Mouse (Mus musculus): Measurements from ENCODE around the gene Pon3. TPM values are rescaled to one million over a fixed set of nuclear protein-coding genes. Genes with fewer than 3 reads are reported as not detected.

Pon3 gene
- polyA plus RNA-seq, 2 experiments, result 7.2 to 7.3 TPM

- Histone ChIP-seq H3K36me3 (ENCODE audit: control insufficient read depth, insufficient read depth, low read length) (no peaks in the 10 kb centered on the region), H3K4me3 (replicated peaks; ENCODE audit: low read length) (no peak overlapping the region), H3K27me3 (ENCODE audit: control insufficient read depth, insufficient read depth, low read length) (no peaks in the 10 kb centered on the region), H3K9ac (ENCODE audit: low read depth, low read length, severe bottlenecking) (no peak overlapping the region), H3K27ac (replicated peaks; ENCODE audit: low read depth, low read length) (no peak overlapping the region), H3K4me1 (ENCODE audit: control insufficient read depth, insufficient read depth, low read length) (0 out of 2 replicates have a peak, but pooled peaks cover 9% of the 10 kb centered on the region), H3K9me3 (ENCODE audit: control insufficient read depth, low read length) (no peaks in the 10 kb centered on the region), H3K4me2 (replicated peaks; ENCODE audit: low read depth, low read length, severe bottlenecking) (no peak overlapping the region)
- TF ChIP-seq POLR2A (IDR thresholded peaks at IDR 0.05; ENCODE audit: borderline replicate concordance, extremely low read depth, insufficient read depth, insufficient read length), result no peak
- DNase-seq (ENCODE audit: low spot score), result no peak
- 83% methylated on average over 4 of the region's 4 CpGs for WGBS
- no peak for ATAC-seq (ENCODE audit: low FRiP score, low read depth)
Observed at GRCm38 (mm10) chr6:5190761-5191160, 65.3 kb downstream of the Pon3 start.

- WGBS, result 62% methylated on average over 4 of the region's 4 CpGs
- Histone ChIP-seq H3K27me3 (ENCODE audit: control insufficient read depth, insufficient read depth, low read length) (no peaks in the 10 kb centered on the region), H3K36me3 (ENCODE audit: control insufficient read depth, insufficient read depth, low read length) (no peaks in the 10 kb centered on the region), H3K9me3 (ENCODE audit: control insufficient read depth, low read length) (no peaks in the 10 kb centered on the region), H3K9ac (ENCODE audit: low read depth, low read length, severe bottlenecking) (no peak overlapping the region), H3K4me3 (replicated peaks; ENCODE audit: low read length) (no peak overlapping the region), H3K27ac (replicated peaks; ENCODE audit: low read depth, low read length) (no peak overlapping the region), H3K4me1 (ENCODE audit: control insufficient read depth, insufficient read depth, low read length) (0 out of 2 replicates have a peak, but pooled peaks cover 9% of the 10 kb centered on the region), H3K4me2 (replicated peaks; ENCODE audit: low read depth, low read length, severe bottlenecking) (no peak overlapping the region)
- ATAC-seq (ENCODE audit: low FRiP score, low read depth) (no peak), DNase-seq (ENCODE audit: low spot score) (no peak)
- no peak for TF ChIP-seq POLR2A (IDR thresholded peaks at IDR 0.05; ENCODE audit: borderline replicate concordance, extremely low read depth, insufficient read depth, insufficient read length)
Observed at GRCm38 (mm10) chr6:5189507-5189906, 66.6 kb downstream of the Pon3 start.

DNA sequence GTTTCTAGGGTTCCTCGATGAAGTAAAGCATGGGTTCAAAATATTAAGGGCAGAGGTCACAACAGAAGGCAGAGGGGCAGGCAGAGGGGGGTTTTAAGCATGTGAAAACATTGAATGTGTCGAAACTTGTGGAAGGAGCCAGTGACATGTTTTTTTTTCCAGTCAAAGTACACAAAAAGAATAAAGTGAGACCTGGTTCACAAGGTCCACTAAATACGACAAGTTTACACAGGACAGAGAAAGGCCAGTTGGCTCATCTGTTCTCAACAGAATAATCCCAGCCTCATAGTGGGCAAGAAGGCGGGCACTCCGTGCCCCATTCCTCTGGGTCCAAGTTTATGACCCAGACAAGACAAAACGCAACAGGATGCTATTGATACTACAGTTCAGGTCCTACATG lies 67.1 kb downstream of the Pon3 start:
- WGBS, result 72% methylated on average over 6 of the region's 6 CpGs
- Histone ChIP-seq H3K36me3 (ENCODE audit: control insufficient read depth, insufficient read depth, low read length) (no peaks in the 10 kb centered on the region), H3K9me3 (ENCODE audit: control insufficient read depth, low read length) (no peaks in the 10 kb centered on the region), H3K4me1 (ENCODE audit: control insufficient read depth, insufficient read depth, low read length) (0 out of 2 replicates have a peak, but pooled peaks cover 9% of the 10 kb centered on the region), H3K4me2 (replicated peaks; ENCODE audit: low read depth, low read length, severe bottlenecking) (no peak overlapping the region), H3K4me3 (replicated peaks; ENCODE audit: low read length) (no peak overlapping the region), H3K27me3 (ENCODE audit: control insufficient read depth, insufficient read depth, low read length) (no peaks in the 10 kb centered on the region), H3K27ac (replicated peaks; ENCODE audit: low read depth, low read length) (no peak overlapping the region), H3K9ac (ENCODE audit: low read depth, low read length, severe bottlenecking) (no peak overlapping the region)
- ATAC-seq (ENCODE audit: low FRiP score, low read depth) (no peak), DNase-seq (ENCODE audit: low spot score) (no peak)
- no peak for TF ChIP-seq POLR2A (IDR thresholded peaks at IDR 0.05; ENCODE audit: borderline replicate concordance, extremely low read depth, insufficient read depth, insufficient read length)

DNA sequence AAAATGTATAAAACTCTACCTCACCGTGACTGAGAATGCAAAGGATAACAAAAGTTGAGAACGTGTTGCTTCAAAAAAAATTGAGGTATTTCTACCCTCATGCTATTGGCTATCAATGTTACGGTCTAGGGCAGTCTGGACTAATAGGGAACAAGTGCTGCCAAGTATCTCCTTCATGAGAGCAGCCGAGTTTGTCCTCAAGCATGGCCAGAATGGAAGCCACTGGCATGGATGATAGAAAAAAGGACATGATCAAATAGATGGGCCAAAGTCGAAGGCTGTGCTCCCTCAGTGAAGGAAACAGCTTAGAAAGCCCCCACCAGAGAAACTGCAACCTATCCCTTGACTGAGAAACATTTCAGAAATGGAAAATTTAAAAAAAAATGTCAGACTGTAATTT lies 68.0 kb downstream of the Pon3 start:
- no peaks in the 10 kb centered on the region for H3K36me3 ChIP-seq (ENCODE audit: control insufficient read depth, insufficient read depth, low read length)
- no peak overlapping the region for H3K4me3 ChIP-seq (replicated peaks; ENCODE audit: low read length)
- DNase-seq (ENCODE audit: low spot score) (no peak), ATAC-seq (ENCODE audit: low FRiP score, low read depth) (no peak)
- no peaks in the 10 kb centered on the region for H3K27me3 ChIP-seq (ENCODE audit: control insufficient read depth, insufficient read depth, low read length)
- TF ChIP-seq POLR2A (IDR thresholded peaks at IDR 0.05; ENCODE audit: borderline replicate concordance, extremely low read depth, insufficient read depth, insufficient read length), result no peak
- H3K4me1 ChIP-seq (ENCODE audit: control insufficient read depth, insufficient read depth, low read length), result 0 out of 2 replicates have a peak, but pooled peaks cover 9% of the 10 kb centered on the region
- no peaks in the 10 kb centered on the region for H3K9me3 ChIP-seq (ENCODE audit: control insufficient read depth, low read length)
- no peak overlapping the region for H3K27ac ChIP-seq (replicated peaks; ENCODE audit: low read depth, low read length)
- H3K4me2 ChIP-seq (replicated peaks; ENCODE audit: low read depth, low read length, severe bottlenecking), result no peak overlapping the region
- H3K9ac ChIP-seq (ENCODE audit: low read depth, low read length, severe bottlenecking), result no peak overlapping the region
- WGBS, result 65% methylated on average over 5 of the region's 5 CpGs

DNA sequence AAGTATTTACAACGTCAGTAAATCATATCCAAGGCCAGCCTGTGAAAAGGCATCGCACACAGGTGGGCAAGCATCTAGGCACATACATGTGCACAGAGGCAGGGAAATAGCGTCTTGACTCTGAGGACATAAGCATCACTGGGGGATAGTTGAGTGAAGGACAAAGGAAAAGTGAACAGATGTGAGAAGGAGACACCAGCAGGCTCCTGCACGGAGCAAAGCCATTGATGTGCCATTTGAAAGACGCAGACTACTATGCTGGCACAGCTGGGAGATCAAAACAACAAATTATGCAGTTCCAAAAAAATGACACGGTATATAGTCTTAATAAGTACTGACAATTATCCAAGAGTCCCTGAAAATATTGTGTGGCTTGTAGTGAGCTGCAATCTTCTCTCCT lies 68.5 kb downstream of the Pon3 start:
- 0 out of 2 replicates have a peak, but pooled peaks cover 9% of the 10 kb centered on the region for H3K4me1 ChIP-seq (ENCODE audit: control insufficient read depth, insufficient read depth, low read length)
- 45% methylated on average over 6 of the region's 6 CpGs for whole genome bisulfite sequencing
- no peaks in the 10 kb centered on the region for H3K36me3 ChIP-seq (ENCODE audit: control insufficient read depth, insufficient read depth, low read length)
- no peak overlapping the region for H3K27ac ChIP-seq (replicated peaks; ENCODE audit: low read depth, low read length)
- DNase-seq (ENCODE audit: low spot score) (no peak), ATAC-seq (ENCODE audit: low FRiP score, low read depth) (no peak)
- no peaks in the 10 kb centered on the region for H3K27me3 ChIP-seq (ENCODE audit: control insufficient read depth, insufficient read depth, low read length)
- no peak overlapping the region for H3K9ac ChIP-seq (ENCODE audit: low read depth, low read length, severe bottlenecking)
- H3K4me2 ChIP-seq (replicated peaks; ENCODE audit: low read depth, low read length, severe bottlenecking), result no peak overlapping the region
- H3K4me3 ChIP-seq (replicated peaks; ENCODE audit: low read length), result no peak overlapping the region
- no peak for TF ChIP-seq POLR2A (IDR thresholded peaks at IDR 0.05; ENCODE audit: borderline replicate concordance, extremely low read depth, insufficient read depth, insufficient read length)
- no peaks in the 10 kb centered on the region for H3K9me3 ChIP-seq (ENCODE audit: control insufficient read depth, low read length)
